Mouse (Mus musculus): ENCODE results near the gene Gm9844.

The Gm9844 gene

GRCm38 (mm10) chr7:24897959-24898358, 35.9 kb downstream of the Gm9844 start:
- DNase-seq (ENCODE audit: inconsistent age in 2 of 2, low spot score in 1 of 2), result no peak

GRCm38 (mm10) chr7:24901114-24901513, 39.1 kb downstream of the Gm9844 start:
- no peak for DNase-seq (ENCODE audit: inconsistent age in 2 of 2, low spot score in 1 of 2)

- peak in 1 of 2 experiments; percentile 44 for DNase-seq (ENCODE audit: inconsistent age in 2 of 2, low spot score in 1 of 2)
Observed at GRCm38 (mm10) chr7:24901842-24902241, 39.8 kb downstream of the Gm9844 start.

GRCm38 (mm10) chr7:24902264-24902629, 40.2 kb downstream of the Gm9844 start:
- DNase-seq (ENCODE audit: inconsistent age in 2 of 2, low spot score in 1 of 2), result no peak

- DNase-seq (ENCODE audit: inconsistent age in 2 of 2, low spot score in 1 of 2), result peak; percentile 78 to 91
Observed at GRCm38 (mm10) chr7:24902630-24903443, 40.8 kb downstream of the Gm9844 start, which contains the start of gene Arhgef1. TSS of gene Arhgef1 (plus strand) at chr7:24902912.

- DNase-seq (ENCODE audit: inconsistent age in 2 of 2, low spot score in 1 of 2), result peak in 1 of 2 experiments; percentile 64
Observed at GRCm38 (mm10) chr7:24903444-24903825, 41.4 kb downstream of the Gm9844 start.

GRCm38 (mm10) chr7:24904070-24904483, 42.1 kb downstream of the Gm9844 start:
- peak; percentile 98 to 99 for DNase-seq (ENCODE audit: inconsistent age in 2 of 2, low spot score in 1 of 2)

GRCm38 (mm10) chr7:24904936-24905335, 42.9 kb downstream of the Gm9844 start:
- peak; percentile 57 to 83 for DNase-seq (ENCODE audit: inconsistent age in 2 of 2, low spot score in 1 of 2)

GRCm38 (mm10) chr7:24906551-24906950, 44.5 kb downstream of the Gm9844 start:
- DNase-seq (ENCODE audit: inconsistent age in 2 of 2, low spot score in 1 of 2), result no peak

- no peak for DNase-seq (ENCODE audit: inconsistent age in 2 of 2, low spot score in 1 of 2)
Observed at GRCm38 (mm10) chr7:24907211-24907748, 45.3 kb downstream of the Gm9844 start.
